Mouse (Mus musculus) heart, embryonic 15.5 days (tissue): ENCODE results near the gene Gm10139. TPM values are rescaled to one million over a fixed set of nuclear protein-coding genes. Genes with fewer than 3 reads are reported as not detected.
"Not testable (repeated sequence)": the region's sequence is repeated elsewhere in the genome, so short reads cannot be mapped to it uniquely, and the experiment has no call there.

Source experiments
- ATAC-seq: fragments of 200-750 bp; cut with Nextera tagmentation; replicated peaks from 2 replicates; pipeline ENCODE4 v1.8.0; 2017; ENCODE audit warnings: low read depth, moderate TSS enrichment; ENCODE audit not compliant: insufficient number of reproducible peaks, insufficient read depth, low FRiP score
- H3K27ac ChIP-seq: fragments of 300-500 bp; sonication (generic); 2 replicates; pipeline ENCODE4 v1.5.1; 2015; ENCODE audit warnings: mild to moderate bottlenecking, inconsistent platforms
- H3K27me3 ChIP-seq: fragments of 300-500 bp; sonication (generic); 2 replicates; pipeline ENCODE4 v1.6.1; 2015; ENCODE audit warnings: inconsistent platforms
- H3K36me3 ChIP-seq: fragments of 300-500 bp; sonication (generic); 2 replicates; pipeline ENCODE4 v1.6.1; 2015; ENCODE audit warnings: mild to moderate bottlenecking, inconsistent platforms
- H3K4me1 ChIP-seq: fragments of 300-500 bp; sonication (generic); replicated peaks from 2 replicates; pipeline ENCODE4 v1.6.1; 2015; ENCODE audit warnings: inconsistent platforms
- H3K4me2 ChIP-seq: fragments of 300-500 bp; sonication (generic); 2 replicates; pipeline ENCODE4 v1.6.1; 2015; ENCODE audit warnings: inconsistent platforms, mild to moderate bottlenecking, moderate library complexity
- H3K4me3 ChIP-seq: fragments of 300-500 bp; sonication (generic); 2 replicates; pipeline ENCODE4 v1.5.1; 2015; ENCODE audit warnings: mild to moderate bottlenecking, inconsistent platforms
- H3K9ac ChIP-seq: fragments of 300-500 bp; sonication (generic); 2 replicates; pipeline ENCODE4 v1.6.1; 2015; ENCODE audit warnings: mild to moderate bottlenecking, inconsistent platforms
- H3K9me3 ChIP-seq: fragments of 300-500 bp; sonication (generic); replicated peaks from 2 replicates; pipeline ENCODE4 v1.6.1; 2016; ENCODE audit warnings: inconsistent platforms
- WGBS: fragments of 180-500 bp; shearing (Covaris S2); methylation state at CpG from one replicate; pipeline ENCODE4 v1.1.7; 2015; ENCODE audit warnings: mixed read lengths; 5-methylcytosine and 5-hydroxymethylcytosine counted together
- polyA plus RNA-seq: library from polyadenylated mRNA; unstranded; fragments of >200 nt; fragmentation: Nextera tagmentation; extraction: Ambion mirVana; gene quantifications from 2 replicates; pipeline ENCODE4 v1.2.1, GENCODE M21; 2015

Gene Gm10139
- not detected in 2 replicates for polyA plus RNA-seq

- H3K27me3 ChIP-seq, H3K4me2 ChIP-seq, H3K27ac ChIP-seq, H3K9ac ChIP-seq, H3K4me3 ChIP-seq, H3K36me3 ChIP-seq, H3K4me1 ChIP-seq, ATAC-seq, H3K9me3 ChIP-seq: not testable (repeated sequence)
- WGBS = 54% methylated on average over 1 of the region's 3 CpGs
Observed at GRCm38 (mm10) chr13:65512378-65512777, at the start of gene Gm10139. Gene Gm10139, plus strand, starts transcription at chr13:65512678.

DNA sequence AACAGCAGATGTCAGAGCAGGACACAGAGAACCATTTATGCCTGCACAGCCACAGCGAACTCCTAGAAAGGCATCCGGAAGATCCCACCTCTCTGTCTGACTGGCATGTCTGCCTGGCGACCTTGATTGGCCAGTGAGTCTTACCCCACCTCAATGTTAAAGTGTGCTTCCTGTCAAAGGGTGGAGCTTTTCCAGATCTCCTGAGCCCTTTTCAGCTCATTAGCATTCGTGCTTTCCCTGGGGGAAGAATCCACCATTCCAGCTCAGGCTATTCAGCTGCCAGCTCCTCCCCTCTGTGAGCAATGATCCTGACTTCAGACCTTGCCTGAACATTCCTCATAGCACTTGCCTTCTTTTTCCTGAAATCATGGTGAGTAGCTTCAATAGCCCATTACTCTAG, 45.2 kb downstream of the Gm10139 start:
- H3K4me2 ChIP-seq, H3K4me1 ChIP-seq, H3K4me3 ChIP-seq, H3K9ac ChIP-seq, H3K27me3 ChIP-seq, H3K9me3 ChIP-seq, H3K36me3 ChIP-seq, H3K27ac ChIP-seq, ATAC-seq: not testable (repeated sequence)
- WGBS = 66% methylated on average over 4 of the region's 4 CpGs

Other genes with a start within 250 kb of the Gm10139 start
- 8.5 and 9.0 TPM in 2 replicates for gene Zfp369, start 233.9 kb upstream of the Gm10139 start, polyA plus RNA-seq